Mouse (Mus musculus): ENCODE results near the gene Gm9611. TPM values are rescaled to one million over a fixed set of nuclear protein-coding genes. Genes with fewer than 3 reads are reported as not detected.

Gene Gm9611
- not detected in 2 replicates for polyA plus RNA-seq (2012; rRNA removed)

GRCm38 (mm10) chr14:42297258-42297657 lies at the start of gene Gm9611:
TSS of gene Gm9611 (minus strand) at chr14:42297358.

GRCm38 (mm10) chr14:42309910-42310309 lies 12.8 kb upstream of the Gm9611 start, which contains the start of gene Gm7995:
TSS of gene Gm7995 (plus strand) at chr14:42310210.

GRCm38 (mm10) chr14:42259948-42260347 lies 37.2 kb downstream of the Gm9611 start, which contains the start of gene Gm17026:
TSS of gene Gm17026 (minus strand) at chr14:42260048.

Other genes starting within 250 kb of the Gm9611 start
- gene Gm7951, start 180.0 kb downstream of the Gm9611 start, polyA plus RNA-seq (2012; rRNA removed): not detected in 2 replicates
- not detected in 2 replicates for gene Gm17027, start 134.7 kb downstream of the Gm9611 start, polyA plus RNA-seq (2012; rRNA removed)
- gene Gm3573, start 106.6 kb downstream of the Gm9611 start, polyA plus RNA-seq (2012; rRNA removed): not detected in 2 replicates
- not detected in 2 replicates for gene Gm17026, start 37.3 kb downstream of the Gm9611 start, polyA plus RNA-seq (2012; rRNA removed)
- gene Gm7995, start 12.9 kb upstream of the Gm9611 start, polyA plus RNA-seq (2012; rRNA removed): not detected in 2 replicates
- gene Gm8005, start 142.3 kb upstream of the Gm9611 start, polyA plus RNA-seq (2012; rRNA removed): not detected in 2 replicates
- gene Gm8011, start 166.5 kb upstream of the Gm9611 start, polyA plus RNA-seq (2012; rRNA removed): not detected in 2 replicates
- not detected in 2 replicates for gene Gm8020, start 205.0 kb upstream of the Gm9611 start, polyA plus RNA-seq (2012; rRNA removed)
- gene Gm8024, start 226.9 kb upstream of the Gm9611 start, polyA plus RNA-seq (2012; rRNA removed): not detected in 2 replicates

All from central nervous system, embryonic 18 days (tissue).